Mouse (Mus musculus) C2C12 (cell line): Measurements from ENCODE around the gene Gm20388. TPM values are rescaled to one million over a fixed set of nuclear protein-coding genes. Genes with fewer than 3 reads are reported as not detected.

Experiments
- H3K27me3 ChIP-seq: one replicate; pipeline ENCODE4 v1.6.1; 2011; ENCODE audit not compliant: control insufficient read depth, insufficient read depth, insufficient read length
- H3K36me3 ChIP-seq: one replicate; pipeline ENCODE4 v1.6.1; 2011; ENCODE audit not compliant: control insufficient read depth, insufficient read depth
- H3K4me3 ChIP-seq: one replicate; pipeline ENCODE4 v1.5.1; 2011; ENCODE audit warnings: mild to moderate bottlenecking, control low read depth; ENCODE audit not compliant: poor library complexity, insufficient read depth, severe bottlenecking
- H3K79me2 ChIP-seq: one replicate; pipeline ENCODE4 v1.6.1; 2011; ENCODE audit not compliant: control insufficient read depth, insufficient read depth
- H3K79me3 ChIP-seq: one replicate; pipeline ENCODE4 v1.6.1; 2011; ENCODE audit warnings: low read depth, control low read depth
- H3ac ChIP-seq: one replicate; pipeline ENCODE3; 2011; ENCODE audit warnings: low read depth; ENCODE audit not compliant: control insufficient read depth, insufficient read length
- CEBPB ChIP-seq: IDR thresholded peaks from one replicate; pipeline ENCODE4 v1.6.1; 2011; ENCODE audit warnings: low read depth, mild to moderate bottlenecking, control low read depth, moderate library complexity
- CTCF ChIP-seq: IDR thresholded peaks from one replicate; pipeline ENCODE4 v1.5.1; 2011; ENCODE audit not compliant: control insufficient read depth, insufficient read depth, insufficient read length
- FOSL1 ChIP-seq: IDR thresholded peaks from one replicate; pipeline ENCODE4 v1.8.0; 2011; ENCODE audit warnings: mild to moderate bottlenecking, low read length; ENCODE audit not compliant: poor library complexity, insufficient read depth, severe bottlenecking
- MAX ChIP-seq: IDR thresholded peaks from one replicate; pipeline ENCODE4 v1.6.1; 2011; ENCODE audit warnings: mild to moderate bottlenecking, control low read depth
- MYOD1 ChIP-seq: IDR thresholded peaks from one replicate; pipeline ENCODE4 v1.6.1; 2011; ENCODE audit warnings: low read depth; ENCODE audit not compliant: control insufficient read depth, insufficient read length
- MYOG ChIP-seq: IDR thresholded peaks from one replicate; pipeline ENCODE4 v1.6.1; 2011; ENCODE audit not compliant: control insufficient read depth, insufficient read length; ENCODE audit errors: extremely low read depth
- USF1 ChIP-seq: IDR thresholded peaks from one replicate; pipeline ENCODE4 v1.6.1; 2011; ENCODE audit warnings: low read depth, mild to moderate bottlenecking, control low read depth, moderate library complexity
- polyA plus RNA-seq: library from polyadenylated mRNA; unstranded; fragments of >200 nt; fragmentation: generic; extraction: Trizol; gene quantifications from one replicate; pipeline ENCODE4 v1.2.1, GENCODE M21; 2012; ENCODE audit warnings: missing spikeins

Gm20388 gene
- polyA plus RNA-seq, 1 experiment, result 15.0 TPM

DNA sequence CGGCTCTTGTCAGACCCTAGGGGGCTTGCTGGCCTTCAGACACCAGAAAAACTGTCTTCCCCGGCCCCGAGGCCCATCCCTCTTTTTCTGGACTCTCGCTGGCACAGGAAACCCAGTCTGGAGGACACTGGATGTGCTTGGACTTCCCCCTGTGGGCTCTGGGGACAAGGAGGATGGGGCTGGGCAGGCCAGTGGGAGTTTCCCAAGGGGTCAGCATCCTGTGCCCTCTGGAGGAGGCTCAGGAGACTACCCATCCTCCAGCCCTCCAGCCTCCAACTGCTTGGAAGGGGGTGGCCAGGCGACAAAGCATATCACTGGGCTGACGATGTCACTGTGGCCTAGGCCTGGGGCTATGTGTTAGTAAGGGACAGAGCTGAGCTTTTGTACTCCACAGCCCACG, 898.4 kb downstream of the Gm20388 start:
- Histone ChIP-seq H3ac (no peak overlapping the region), H3K4me3 (no peak overlapping the region), H3K79me2 (no peaks in the 10 kb centered on the region), H3K27me3 (peaks cover 89% of the 10 kb centered on the region), H3K79me3 (no peaks in the 10 kb centered on the region), H3K36me3 (no peaks in the 10 kb centered on the region)
- TF ChIP-seq CTCF, result no peak
- no peak for TF ChIP-seq USF1
- no peak for TF ChIP-seq MYOG
- TF ChIP-seq MYOD1, result no peak
- no peak for TF ChIP-seq CEBPB
- TF ChIP-seq MAX, result no peak
- no peak for TF ChIP-seq FOSL1

DNA sequence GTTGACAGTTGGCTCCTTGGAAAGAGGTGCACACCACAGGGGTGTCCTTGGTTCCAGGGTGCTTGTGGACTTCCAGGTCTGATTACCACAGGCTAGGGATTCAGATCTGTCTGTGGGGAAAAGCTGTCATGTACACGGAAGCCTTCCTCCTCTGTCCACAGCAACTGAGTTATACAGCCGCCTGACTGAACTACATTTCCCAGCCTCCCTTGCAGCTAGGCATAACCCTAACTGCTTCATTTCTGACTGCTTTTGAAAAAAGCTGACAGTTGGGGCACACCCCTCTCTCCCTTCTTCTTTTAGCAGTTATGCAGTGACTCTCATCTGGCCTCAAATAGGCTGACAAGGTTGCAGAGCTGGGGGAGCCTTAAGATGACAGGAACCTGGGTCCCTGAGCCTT, 901.3 kb downstream of the Gm20388 start:
- Histone ChIP-seq H3K27me3 (peaks cover 85% of the 10 kb centered on the region), H3K79me2 (no peaks in the 10 kb centered on the region), H3K4me3 (no peak overlapping the region), H3K79me3 (no peaks in the 10 kb centered on the region), H3ac (no peak overlapping the region), H3K36me3 (no peaks in the 10 kb centered on the region)
- no peak for TF ChIP-seq MAX
- no peak for TF ChIP-seq MYOD1
- no peak for TF ChIP-seq FOSL1
- no peak for TF ChIP-seq USF1
- no peak for TF ChIP-seq CEBPB
- TF ChIP-seq CTCF, result no peak
- no peak for TF ChIP-seq MYOG

DNA sequence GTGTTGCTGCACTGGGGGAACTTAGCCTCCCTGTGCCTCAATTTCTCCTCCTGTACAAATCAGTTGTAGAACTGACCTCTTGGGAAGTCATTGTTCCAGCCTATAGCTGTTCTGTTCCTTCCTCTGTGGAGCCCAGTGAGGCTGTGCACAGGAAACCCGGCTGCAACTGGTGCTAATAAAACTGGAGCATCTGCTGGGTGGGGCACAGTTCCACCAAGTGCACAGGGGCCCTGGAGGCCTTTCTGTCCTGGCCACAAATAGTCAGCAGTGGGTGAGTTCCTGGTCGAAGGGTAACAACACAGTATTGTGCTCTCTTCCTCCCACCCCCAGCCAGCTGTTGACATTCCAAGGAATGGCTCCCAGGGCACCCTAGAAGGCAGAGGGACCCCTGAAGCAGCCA, 902.4 kb downstream of the Gm20388 start:
- no peak overlapping the region for H3ac ChIP-seq
- TF ChIP-seq MYOD1 (no peak), MYOG (no peak), USF1 (no peak), FOSL1 (no peak), CTCF (no peak), MAX (no peak)
- peaks cover 83% of the 10 kb centered on the region for H3K27me3 ChIP-seq
- no peaks in the 10 kb centered on the region for H3K79me3 ChIP-seq
- H3K4me3 ChIP-seq, result no peak overlapping the region
- H3K79me2 ChIP-seq, result no peaks in the 10 kb centered on the region
- no peaks in the 10 kb centered on the region for H3K36me3 ChIP-seq

DNA sequence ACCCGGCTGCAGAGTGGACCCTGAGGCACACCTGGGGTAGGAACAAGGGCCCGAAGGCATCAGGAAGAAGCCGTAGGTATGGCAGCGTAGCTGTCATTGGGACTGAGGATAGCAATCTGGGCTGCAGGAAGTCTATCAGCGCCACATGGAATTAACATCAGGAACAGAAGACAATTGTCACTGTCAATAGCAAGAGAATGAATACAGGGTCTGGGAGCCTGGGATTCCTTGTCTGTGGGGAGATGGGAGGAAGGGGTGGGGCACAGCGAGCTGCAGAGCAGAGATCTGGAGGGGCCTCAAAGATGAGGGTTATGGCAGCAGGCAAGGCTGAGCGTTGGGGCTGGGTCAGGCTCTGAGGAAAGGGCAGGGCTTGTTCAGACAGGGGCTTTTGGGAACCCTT, 903.2 kb downstream of the Gm20388 start:
- Histone ChIP-seq H3K27me3 (peaks cover 75% of the 10 kb centered on the region), H3K36me3 (no peaks in the 10 kb centered on the region), H3K79me3 (no peaks in the 10 kb centered on the region), H3K79me2 (no peaks in the 10 kb centered on the region), H3K4me3 (no peak overlapping the region), H3ac (no peak overlapping the region)
- no peak for TF ChIP-seq MYOD1
- no peak for TF ChIP-seq MYOG
- no peak for TF ChIP-seq CTCF
- no peak for TF ChIP-seq FOSL1
- no peak for TF ChIP-seq CEBPB
- no peak for TF ChIP-seq MAX
- no peak for TF ChIP-seq USF1

DNA sequence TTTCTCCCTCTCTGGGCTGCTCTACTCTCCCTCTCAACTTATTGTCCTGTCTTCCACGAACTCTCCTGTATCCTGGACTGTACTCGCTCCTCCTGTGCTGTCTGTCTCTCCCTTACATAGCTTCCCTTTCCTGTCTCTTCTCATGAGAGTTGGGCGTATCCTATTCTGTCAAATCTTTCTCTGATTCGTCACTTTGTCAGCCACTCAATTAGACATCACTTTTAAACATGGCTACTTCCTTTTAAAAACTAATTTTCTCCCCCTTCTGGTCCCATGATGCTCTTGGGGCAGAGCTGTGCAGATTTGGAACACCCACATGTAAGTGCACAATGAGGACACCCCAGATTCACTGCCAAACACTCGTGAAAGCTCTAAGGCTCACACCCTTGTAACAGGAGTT, 905.7 kb downstream of the Gm20388 start:
- TF ChIP-seq MAX (no peak), FOSL1 (no peak), USF1 (no peak), CTCF (no peak), MYOG (no peak), MYOD1 (no peak), CEBPB (no peak)
- no peaks in the 10 kb centered on the region for H3K79me3 ChIP-seq
- no peaks in the 10 kb centered on the region for H3K79me2 ChIP-seq
- no peak overlapping the region for H3ac ChIP-seq
- no peaks in the 10 kb centered on the region for H3K36me3 ChIP-seq
- no peak overlapping the region for H3K4me3 ChIP-seq
- H3K27me3 ChIP-seq, result peaks cover 53% of the 10 kb centered on the region

DNA sequence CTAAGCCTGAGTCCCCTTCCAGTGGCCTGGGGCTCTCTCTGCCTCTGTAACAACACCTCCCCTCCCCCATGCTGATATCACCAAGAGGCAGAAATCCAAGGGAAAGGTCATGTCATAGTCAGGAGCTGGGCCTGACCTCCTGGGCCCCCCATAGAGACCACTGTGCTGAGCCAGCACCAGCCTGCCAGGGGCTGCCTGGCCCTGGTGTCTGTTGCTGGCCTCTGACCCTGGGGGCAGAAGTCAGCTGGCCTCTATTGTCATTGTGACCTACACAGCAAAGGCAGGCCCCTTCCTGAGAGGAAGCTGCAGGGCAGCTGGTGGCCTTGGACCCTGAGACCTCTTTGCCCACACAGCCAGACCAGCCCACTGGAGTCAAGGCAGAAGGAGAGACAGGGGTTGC, 909.3 kb downstream of the Gm20388 start:
- H3ac ChIP-seq, result no peak overlapping the region
- H3K27me3 ChIP-seq, result peaks cover 21% of the 10 kb centered on the region
- no peak overlapping the region for H3K4me3 ChIP-seq
- no peaks in the 10 kb centered on the region for H3K36me3 ChIP-seq
- TF ChIP-seq MAX (no peak), CEBPB (no peak)
- no peaks in the 10 kb centered on the region for H3K79me2 ChIP-seq
- H3K79me3 ChIP-seq, result no peaks in the 10 kb centered on the region
